Mouse (Mus musculus) heart, postnatal 4 days (tissue): ENCODE measurements around the gene Lhx8. TPM values are rescaled to one million over a fixed set of nuclear protein-coding genes. Genes with fewer than 3 reads are reported as not detected.

Experiments used
- DNase-seq: peaks from one replicate; pipeline ENCODE4 v3.0.0; 2021
- total RNA-seq, 2 experiments: library from RNA; stranded (reverse); gene quantifications; 2 replicates each; pipeline ENCODE4 v1.2.3; 2021

Lhx8 gene
- not detected for total RNA-seq

- DNase-seq: peak; percentile 23
Measured at GRCm38 (mm10) chr3:154330181-154331002, at the start of gene Lhx8. Gene Lhx8 (minus strand): TSS chr3:154330659.

- DNase-seq: no peak
Measured at GRCm38 (mm10) chr3:154373536-154373935, 43.1 kb upstream of the Lhx8 start.

GRCm38 (mm10) chr3:154372688-154373087, 42.2 kb upstream of the Lhx8 start:
- DNase-seq: no peak

- DNase-seq: peak; percentile 44
Measured at GRCm38 (mm10) chr3:154367327-154367726, 36.9 kb upstream of the Lhx8 start.

- peak; percentile 42 for DNase-seq
Measured at GRCm38 (mm10) chr3:154364604-154365209, 34.2 kb upstream of the Lhx8 start.

- no peak for DNase-seq
Measured at GRCm38 (mm10) chr3:154363507-154363906, 33.0 kb upstream of the Lhx8 start.

GRCm38 (mm10) chr3:154359231-154359630, 28.8 kb upstream of the Lhx8 start:
- no peak for DNase-seq

GRCm38 (mm10) chr3:154340294-154340914, 9.9 kb upstream of the Lhx8 start:
- no peak for DNase-seq

GRCm38 (mm10) chr3:154339649-154340260, 9.3 kb upstream of the Lhx8 start:
- no peak for DNase-seq

GRCm38 (mm10) chr3:154334806-154335205, 4.3 kb upstream of the Lhx8 start:
- DNase-seq: no peak

- no peak for DNase-seq
Measured at GRCm38 (mm10) chr3:154333401-154333999, 3.0 kb upstream of the Lhx8 start.

GRCm38 (mm10) chr3:154332941-154333340, 2.5 kb upstream of the Lhx8 start:
- no peak for DNase-seq

GRCm38 (mm10) chr3:154332213-154332530, 1.7 kb upstream of the Lhx8 start:
- DNase-seq: peak; percentile 33

GRCm38 (mm10) chr3:154331506-154332212, 1.2 kb upstream of the Lhx8 start:
- no peak for DNase-seq

GRCm38 (mm10) chr3:154331003-154331340, 513 bp upstream of the Lhx8 start:
- DNase-seq: no peak

GRCm38 (mm10) chr3:154329323-154330180, 907 bp downstream of the Lhx8 start:
- peak; percentile 30 for DNase-seq

GRCm38 (mm10) chr3:154328721-154329322, 1.6 kb downstream of the Lhx8 start:
- DNase-seq: no peak

GRCm38 (mm10) chr3:154327883-154328720, 2.4 kb downstream of the Lhx8 start:
- no peak for DNase-seq

- no peak for DNase-seq
Measured at GRCm38 (mm10) chr3:154327110-154327882, 3.2 kb downstream of the Lhx8 start.
